Mouse (Mus musculus) ES-Bruce4 (cell line): ENCODE data around the gene Cenpt. TPM values are rescaled to one million over a fixed set of nuclear protein-coding genes. Genes with fewer than 3 reads are reported as not detected.

Experiments used
- H3K27ac ChIP-seq: 2 replicates; pipeline ENCODE4 v1.5.1; 2012; ENCODE audit warnings: low read length, inconsistent platforms; ENCODE audit not compliant: insufficient read depth
- H3K27me3 ChIP-seq: 2 replicates; pipeline ENCODE4 v1.6.1; 2012; ENCODE audit warnings: mild to moderate bottlenecking, low read length, inconsistent platforms; ENCODE audit not compliant: control insufficient read depth, poor library complexity, insufficient read depth, severe bottlenecking
- H3K36me3 ChIP-seq: 2 replicates; pipeline ENCODE4 v1.6.1; 2012; ENCODE audit warnings: inconsistent platforms, mild to moderate bottlenecking, low read length, moderate library complexity; ENCODE audit not compliant: control insufficient read depth, poor library complexity, insufficient read depth, severe bottlenecking
- H3K4me1 ChIP-seq: one replicate; pipeline ENCODE4 v1.8.1; 2011; ENCODE audit warnings: low read length; ENCODE audit not compliant: control insufficient read depth, insufficient read depth
- H3K4me3 ChIP-seq: 2 replicates; pipeline ENCODE4 v1.5.1; 2011; ENCODE audit warnings: low read depth, mild to moderate bottlenecking, low read length
- H3K9ac ChIP-seq: 2 replicates; pipeline ENCODE4 v1.6.1; 2012; ENCODE audit warnings: low read depth, mild to moderate bottlenecking, inconsistent platforms; ENCODE audit not compliant: poor library complexity, severe bottlenecking
- H3K9me3 ChIP-seq: replicated peaks from 2 replicates; pipeline ENCODE4 v1.6.1; 2012; ENCODE audit warnings: mild to moderate bottlenecking, low read length, inconsistent platforms; ENCODE audit not compliant: control insufficient read depth, poor library complexity, insufficient read depth, severe bottlenecking
- CTCF ChIP-seq: IDR thresholded peaks from one replicate; pipeline ENCODE4 v1.8.1; 2011; ENCODE audit warnings: low read depth, low read length
- EP300 ChIP-seq: IDR thresholded peaks from 2 replicates; pipeline ENCODE4 v1.6.1; 2011; ENCODE audit warnings: low read depth, low read length; ENCODE audit not compliant: insufficient read depth
- POLR2A ChIP-seq: IDR thresholded peaks from one replicate; pipeline ENCODE4 v1.8.1; 2011; ENCODE audit warnings: low read length; ENCODE audit not compliant: insufficient read depth
- polyA plus RNA-seq: library from polyadenylated mRNA; stranded (reverse); fragments of >200 nt; gene quantifications from 2 replicates; pipeline ENCODE4 v1.2.4, GENCODE M21; 2011; ENCODE audit warnings: low read depth; ENCODE audit not compliant: missing spikeins, insufficient read depth, insufficient read length

Gene Cenpt
- polyA plus RNA-seq, 1 experiment, result 97.6 TPM

DNA sequence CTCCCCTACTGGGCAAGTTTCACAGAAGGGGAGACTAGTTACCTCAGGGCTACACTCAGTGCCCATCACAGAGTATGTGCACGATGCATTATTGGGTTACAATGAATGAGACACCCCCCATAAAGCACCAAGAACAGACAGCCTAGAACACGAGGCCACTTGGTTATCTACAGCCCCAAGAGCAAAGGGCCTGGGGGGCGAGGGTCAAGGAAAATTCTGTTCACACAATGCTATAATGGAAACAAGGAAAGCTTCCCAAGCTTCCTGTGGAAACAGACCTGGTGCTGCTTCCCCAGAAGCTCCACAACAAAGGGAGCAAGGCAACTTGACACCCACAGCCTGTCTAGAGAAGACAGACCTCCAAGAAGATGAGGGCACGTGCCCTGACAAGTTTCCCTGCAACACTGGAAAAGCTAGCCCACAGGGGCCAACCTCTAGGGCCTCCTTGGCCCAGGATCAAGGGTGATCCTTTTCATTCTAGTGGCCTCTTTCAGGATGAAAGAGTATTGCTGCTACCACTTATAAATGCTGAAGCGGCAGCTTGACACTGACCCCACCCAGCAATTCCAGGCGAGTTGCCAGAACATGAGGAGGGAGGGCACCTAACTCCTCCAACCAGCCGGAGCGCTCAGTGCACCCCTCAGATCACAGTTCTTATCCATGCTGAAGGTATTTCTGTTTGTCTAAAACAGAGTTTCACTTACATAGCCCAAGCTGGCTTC lies 53.8 kb downstream of the Cenpt start:
- no peaks in the 10 kb centered on the region for H3K36me3 ChIP-seq
- peak overlapping the region; percentile 42 for H3K27ac ChIP-seq
- no peak overlapping the region for H3K9ac ChIP-seq
- H3K4me3 ChIP-seq, result no peak overlapping the region
- no peaks in the 10 kb centered on the region for H3K27me3 ChIP-seq
- no peaks in the 10 kb centered on the region for H3K9me3 ChIP-seq
- TF ChIP-seq CTCF (no peak), EP300 (no peak), POLR2A (no peak)
- H3K4me1 ChIP-seq, result peaks cover 8% of the 10 kb centered on the region

DNA sequence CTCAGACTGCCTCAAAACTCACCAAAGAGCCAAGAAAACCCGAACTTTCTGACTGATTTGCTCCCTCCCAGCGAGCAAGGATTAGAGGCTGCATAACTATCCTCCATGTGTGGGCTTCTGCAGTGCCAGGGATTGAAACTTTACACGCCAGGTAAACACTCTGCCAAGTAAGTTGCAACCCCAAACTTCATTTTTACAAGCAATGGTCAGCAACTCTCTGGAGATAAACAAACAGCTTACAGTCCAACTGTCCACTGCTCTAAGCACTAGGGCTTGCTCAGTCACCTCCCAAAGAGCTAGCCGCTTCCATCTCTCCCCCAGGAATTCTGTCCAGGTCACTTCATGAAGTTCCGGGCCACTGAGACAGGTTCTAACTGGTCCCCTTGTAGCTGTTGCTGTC lies 54.7 kb downstream of the Cenpt start:
- Histone ChIP-seq H3K9me3 (no peaks in the 10 kb centered on the region), H3K9ac (no peak overlapping the region), H3K36me3 (no peaks in the 10 kb centered on the region), H3K27me3 (no peaks in the 10 kb centered on the region), H3K27ac (no peak overlapping the region), H3K4me1 (peaks cover 8% of the 10 kb centered on the region), H3K4me3 (no peak overlapping the region)
- TF ChIP-seq EP300, result no peak
- no peak for TF ChIP-seq CTCF
- TF ChIP-seq POLR2A, result no peak

DNA sequence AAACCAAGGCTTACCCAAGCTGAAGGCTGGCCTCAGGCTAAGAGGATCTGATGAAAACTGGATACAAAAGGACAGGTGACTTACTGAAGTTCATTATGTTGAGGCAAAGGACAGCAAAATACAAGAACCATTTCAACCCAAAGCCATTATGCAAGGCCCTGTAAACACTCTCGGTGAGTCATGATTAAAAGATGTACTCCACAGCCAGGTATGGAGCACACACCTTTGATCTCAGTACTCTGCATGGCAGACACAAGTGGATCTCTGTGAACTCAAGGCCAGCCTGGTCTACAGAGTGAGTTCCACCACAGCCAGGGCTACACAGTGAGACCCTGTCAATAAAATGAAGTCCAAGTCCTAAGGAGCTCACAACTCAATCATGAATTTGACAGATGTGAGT lies 57.3 kb downstream of the Cenpt start:
- no peak overlapping the region for H3K9ac ChIP-seq
- TF ChIP-seq CTCF, result no peak
- TF ChIP-seq POLR2A, result no peak
- no peak for TF ChIP-seq EP300
- H3K9me3 ChIP-seq, result no peaks in the 10 kb centered on the region
- H3K27me3 ChIP-seq, result no peaks in the 10 kb centered on the region
- H3K4me1 ChIP-seq, result peaks cover 8% of the 10 kb centered on the region
- H3K36me3 ChIP-seq, result no peaks in the 10 kb centered on the region
- no peak overlapping the region for H3K27ac ChIP-seq
- H3K4me3 ChIP-seq, result no peak overlapping the region

Other genes with a start within 250 kb of the Cenpt start
- gene Ripor1, start 248.0 kb downstream of the Cenpt start, polyA plus RNA-seq, result 26.5 and 27.5 TPM in 2 replicates
- 105 and 123 TPM in 2 replicates for gene Ctcf, start 216.7 kb downstream of the Cenpt start, polyA plus RNA-seq
- not detected in 2 replicates for gene Agrp, start 215.9 kb downstream of the Cenpt start, polyA plus RNA-seq
- gene Carmil2, start 167.0 kb downstream of the Cenpt start, polyA plus RNA-seq, result 4.7 and 5.6 TPM in 2 replicates
- 30.1 and 36.7 TPM in 2 replicates for gene Acd, start 152.2 kb downstream of the Cenpt start, polyA plus RNA-seq
- 10.4 and 10.9 TPM in 2 replicates for gene Pard6a, start 152.1 kb downstream of the Cenpt start, polyA plus RNA-seq
- not detected in 2 replicates for gene 4933405L10Rik, start 145.6 kb downstream of the Cenpt start, polyA plus RNA-seq
- gene Enkd1, start 145.1 kb downstream of the Cenpt start, polyA plus RNA-seq, result 18.6 and 20.1 TPM in 2 replicates
- 6.4 and 7.2 TPM in 2 replicates for gene Gfod2, start 94.6 kb downstream of the Cenpt start, polyA plus RNA-seq
- gene Ranbp10, start 25.9 kb downstream of the Cenpt start, polyA plus RNA-seq, result 17.1 and 18.5 TPM in 2 replicates
- gene Tsnaxip1, start 25.5 kb downstream of the Cenpt start, polyA plus RNA-seq, result 0.33 TPM in 1 of 2 replicates, not detected in the other
- gene Thap11, start 1.9 kb upstream of the Cenpt start, polyA plus RNA-seq, result 29.6 and 31.0 TPM in 2 replicates
- 29.9 and 30.2 TPM in 2 replicates for gene Nutf2, start 7.3 kb upstream of the Cenpt start, polyA plus RNA-seq
- 45.2 and 51.6 TPM in 2 replicates for gene Edc4, start 27.6 kb upstream of the Cenpt start, polyA plus RNA-seq
- gene Nrn1l, start 40.3 kb upstream of the Cenpt start, polyA plus RNA-seq, result 1.1 and 2.7 TPM in 2 replicates
- gene Pskh1, start 47.2 kb upstream of the Cenpt start, polyA plus RNA-seq, result 27.4 and 31.3 TPM in 2 replicates
- gene Ctrl, start 80.6 kb upstream of the Cenpt start, polyA plus RNA-seq, result 0.78 and 1.7 TPM in 2 replicates
- 46.1 and 53.1 TPM in 2 replicates for gene Psmb10, start 85.2 kb upstream of the Cenpt start, polyA plus RNA-seq
- 2.8 and 3.2 TPM in 2 replicates for gene Lcat, start 90.1 kb upstream of the Cenpt start, polyA plus RNA-seq
- gene Slc12a4, start 112.8 kb upstream of the Cenpt start, polyA plus RNA-seq, result 57.1 and 65.1 TPM in 2 replicates
- 0.47 and 0.48 TPM in 2 replicates for gene Dpep3, start 126.2 kb upstream of the Cenpt start, polyA plus RNA-seq
- gene Dus2, start 138.1 kb upstream of the Cenpt start, polyA plus RNA-seq, result 14.4 and 19.3 TPM in 2 replicates
- gene Dpep2nb, start 152.7 kb upstream of the Cenpt start, polyA plus RNA-seq, result not detected in 2 replicates
- gene Ddx28, start 158.6 kb upstream of the Cenpt start, polyA plus RNA-seq, result 8.7 and 8.8 TPM in 2 replicates
- gene Nfatc3, start 205.6 kb upstream of the Cenpt start, polyA plus RNA-seq, result 68.9 and 78.3 TPM in 2 replicates